Mouse (Mus musculus) urinary bladder, postnatal 14 days (tissue): ENCODE data around the gene Rplp1.

Experiments
- DNase-seq: peaks from one replicate; pipeline ENCODE4 v3.0.0; 2021; ENCODE audit warnings: low spot score

Rplp1 gene

GRCm38 (mm10) chr9:61914203-61914916 is at the start of gene Rplp1:
Rplp1 (minus strand) TSS chr9:61914542.
- DNase-seq: peak; percentile 97

DNA sequence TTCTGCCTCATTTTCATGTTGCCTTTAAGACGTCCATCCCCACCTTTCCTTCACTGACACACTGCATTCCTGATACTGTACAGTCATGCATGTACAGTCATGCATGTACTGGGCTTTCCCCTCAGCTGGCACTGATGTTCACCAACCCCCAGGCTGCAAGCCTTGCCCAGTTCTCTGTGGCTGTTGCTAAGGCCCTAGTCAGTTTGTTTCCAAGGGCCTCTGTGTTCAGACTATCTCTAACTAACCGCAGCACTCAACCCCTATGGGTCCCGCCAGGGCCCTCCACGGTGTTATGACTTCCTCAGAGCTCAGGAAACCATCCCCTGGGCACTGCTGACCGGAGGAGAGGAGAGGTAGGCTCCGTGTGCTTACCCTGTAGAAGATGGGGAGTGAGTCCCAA is 49.0 kb upstream of the Rplp1 start:
- DNase-seq: peak; percentile 26

GRCm38 (mm10) chr9:61961181-61961580 is 46.8 kb upstream of the Rplp1 start:
- no peak for DNase-seq

DNA sequence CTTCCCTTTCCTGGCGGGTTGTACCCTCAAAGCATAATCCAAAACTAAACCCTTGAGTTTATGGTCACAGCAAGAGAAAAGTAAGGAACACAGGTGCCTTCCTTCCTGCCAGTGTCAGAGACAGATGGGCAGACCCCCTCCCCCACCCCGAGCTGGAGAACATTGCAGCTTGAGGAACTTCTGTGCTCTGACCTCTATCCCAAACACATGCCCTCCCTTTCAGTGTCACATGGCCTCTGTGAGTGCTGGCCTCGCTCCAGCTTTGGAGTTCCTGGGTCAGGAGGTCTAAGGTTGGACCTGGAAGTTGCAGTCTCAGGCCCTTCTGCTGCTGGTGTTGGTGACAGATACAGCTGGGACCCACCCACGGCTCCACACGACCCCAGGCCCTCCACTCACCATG is 46.4 kb upstream of the Rplp1 start:
- DNase-seq: peak; percentile 71

DNA sequence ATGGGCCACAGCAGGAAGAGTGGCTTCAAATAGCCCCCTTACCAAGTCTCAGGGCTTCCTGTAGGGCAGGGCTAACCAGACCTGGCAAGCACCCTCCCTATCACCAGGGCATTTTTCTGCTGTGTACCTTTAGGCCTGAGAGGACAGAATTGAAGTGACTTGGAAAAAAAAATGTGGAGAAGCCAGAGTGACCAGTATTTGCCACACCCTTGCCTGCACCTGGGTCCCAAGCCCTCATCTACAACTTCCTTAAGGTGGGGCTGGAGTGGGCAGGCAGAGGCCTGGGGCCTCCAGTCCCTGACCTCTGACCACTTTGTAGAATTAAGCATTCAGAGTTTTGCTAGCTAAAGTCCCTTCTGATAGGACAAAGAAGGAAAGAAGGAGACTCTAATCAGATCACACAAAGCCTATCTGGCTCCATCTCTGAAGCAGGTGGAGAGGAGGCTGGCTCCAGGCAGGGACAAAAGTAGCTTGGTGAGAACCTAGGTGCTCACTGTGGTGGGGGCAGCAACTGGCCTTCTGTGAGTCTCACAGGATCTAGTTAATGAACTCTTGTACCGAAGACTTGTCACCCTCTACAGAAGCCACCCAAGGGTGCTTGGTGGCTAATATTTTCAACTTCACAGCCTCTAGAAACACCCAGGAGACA is 45.7 kb upstream of the Rplp1 start:
- peak; percentile 73 for DNase-seq

GRCm38 (mm10) chr9:61954707-61955106 is 40.4 kb upstream of the Rplp1 start:
- no peak for DNase-seq

- peak; percentile 19 for DNase-seq
These were observed 37.9 kb upstream of the Rplp1 start for GRCm38 (mm10) chr9:61952241-61952640.

DNA sequence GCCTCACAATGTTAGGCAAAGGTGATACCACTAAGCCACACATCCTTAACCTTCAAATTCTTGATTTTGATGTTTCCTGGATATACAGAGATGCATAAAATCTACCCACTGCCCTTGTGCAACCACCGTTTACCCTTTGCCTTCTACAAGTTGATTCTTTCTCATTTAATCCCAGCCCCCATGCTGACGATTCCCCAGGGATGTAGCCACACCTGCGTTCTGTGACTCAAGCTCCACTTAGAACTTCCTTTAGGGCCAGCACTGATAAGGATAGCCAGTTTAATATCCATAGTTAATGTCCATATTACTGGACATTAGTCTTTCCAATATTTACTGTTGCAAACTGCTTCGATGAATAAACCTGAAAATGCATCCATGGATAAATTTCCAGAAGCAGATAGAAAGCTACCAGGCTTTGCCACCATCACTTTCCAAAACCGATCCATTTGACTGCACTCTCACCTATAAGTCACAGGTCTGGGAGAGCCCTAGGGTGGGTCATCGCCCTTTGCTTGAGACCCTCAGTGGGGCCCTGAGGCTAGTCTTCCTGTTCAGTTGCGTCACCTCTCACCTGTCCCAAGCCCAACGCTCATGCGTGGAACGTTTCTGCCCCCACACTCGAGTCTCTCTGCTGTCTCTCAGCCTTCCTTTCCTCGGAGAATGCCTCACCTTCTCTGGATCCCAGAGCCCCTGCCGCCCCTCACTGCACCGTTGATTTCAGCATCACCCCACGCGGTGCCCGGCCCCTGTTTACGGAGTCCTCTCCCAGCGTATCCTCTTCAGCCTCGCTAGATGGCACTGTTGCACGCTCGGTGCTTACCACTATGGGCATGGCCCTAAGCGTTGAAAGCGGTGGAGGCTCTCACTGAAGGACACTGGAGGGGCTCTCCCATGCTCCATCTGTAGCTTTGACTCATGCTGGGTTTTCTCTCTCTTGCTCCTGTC is 33.3 kb upstream of the Rplp1 start:
- DNase-seq: peak; percentile 79

GRCm38 (mm10) chr9:61946623-61947401 is 32.5 kb upstream of the Rplp1 start, which contains the start of gene Kif23:
Kif23 (minus strand) TSS chr9:61946774.
- DNase-seq: peak; percentile 96

- peak; percentile 21 for DNase-seq
These were observed 31.8 kb upstream of the Rplp1 start for GRCm38 (mm10) chr9:61945973-61946611.

- no peak for DNase-seq
These were observed 26.7 kb upstream of the Rplp1 start for GRCm38 (mm10) chr9:61941054-61941453.

- DNase-seq: no peak
These were observed 19.0 kb upstream of the Rplp1 start for GRCm38 (mm10) chr9:61933333-61933732.

DNA sequence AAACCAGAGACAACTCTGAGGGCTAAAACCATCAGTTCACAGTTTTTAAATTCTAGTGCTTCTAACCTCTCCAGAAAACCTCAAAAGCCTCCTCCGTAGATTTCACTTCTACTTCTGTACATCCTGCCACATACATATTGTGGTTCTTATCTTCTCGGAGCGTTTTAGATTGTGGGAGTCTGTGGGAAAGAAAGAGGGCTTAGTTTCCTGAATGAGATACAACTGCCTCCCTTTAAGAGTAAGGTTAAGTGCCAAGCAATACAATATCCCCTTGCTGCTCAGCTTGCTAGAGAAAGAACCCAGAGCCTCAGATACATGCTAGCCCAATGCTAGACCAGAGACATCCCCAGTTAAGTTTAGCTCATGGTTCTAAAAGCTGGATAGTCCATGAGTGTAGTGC is 17.7 kb upstream of the Rplp1 start:
- DNase-seq: no peak

GRCm38 (mm10) chr9:61925086-61925660 is 10.8 kb upstream of the Rplp1 start:
- DNase-seq: no peak

- no peak for DNase-seq
These were observed 6.0 kb upstream of the Rplp1 start for GRCm38 (mm10) chr9:61920331-61920730.

GRCm38 (mm10) chr9:61919464-61919863 is 5.1 kb upstream of the Rplp1 start:
- DNase-seq: no peak

GRCm38 (mm10) chr9:61917436-61917835 is 3.1 kb upstream of the Rplp1 start:
- DNase-seq: no peak

- DNase-seq: no peak
These were observed 2.6 kb upstream of the Rplp1 start for GRCm38 (mm10) chr9:61916986-61917385.

DNA sequence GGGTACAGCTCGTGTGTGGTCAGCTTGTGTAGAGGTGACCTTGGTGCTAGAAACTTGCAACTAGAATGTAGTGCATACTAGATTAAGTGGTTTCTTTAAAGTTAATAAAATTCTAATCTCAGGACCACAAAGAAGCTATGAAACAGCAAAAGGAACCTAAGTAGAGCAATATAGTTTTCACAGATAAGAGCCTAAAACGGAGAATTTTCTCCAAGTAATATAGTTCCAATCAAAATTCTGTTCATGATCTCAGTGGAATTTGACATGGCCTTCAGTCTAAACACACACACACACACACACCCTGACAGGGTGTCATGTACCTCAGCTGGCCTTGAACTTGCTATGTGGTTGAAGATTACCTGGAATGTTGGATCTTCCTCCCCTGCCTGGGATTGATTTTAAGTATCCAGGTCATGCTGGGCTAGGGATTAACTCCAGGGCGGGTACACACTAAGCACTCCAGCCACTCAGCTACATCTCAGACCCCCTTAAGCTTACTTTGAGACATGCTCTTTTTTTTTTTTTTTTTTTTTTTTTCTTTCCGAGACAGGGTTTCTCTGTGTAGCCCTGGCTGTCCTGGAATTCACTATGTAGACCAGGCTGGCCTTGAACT is 1.2 kb upstream of the Rplp1 start:
- no peak for DNase-seq

GRCm38 (mm10) chr9:61914917-61915300 is 567 bp upstream of the Rplp1 start:
- no peak for DNase-seq
